Mouse (Mus musculus): Measurements from ENCODE around the gene 1110017D15Rik. TPM values are rescaled to one million over a fixed set of nuclear protein-coding genes. Genes with fewer than 3 reads are reported as not detected.

The 1110017D15Rik gene
- total and polyA plus RNA-seq, 3 experiments = 3.2 TPM; not detected in 2

GRCm38 (mm10) chr4:41554994-41555663 lies 38.0 kb upstream of the 1110017D15Rik start:
- WGBS = 36% methylated on average over 14 of the region's 14 CpGs
- Histone ChIP-seq H3K27ac (peak overlapping the region; percentile 86), H3K9ac (ENCODE audit: low read depth, low read length) (no peak overlapping the region; the same call in 1 of the 2 replicates), H3K36me3 (ENCODE audit: control insufficient read depth, insufficient read depth, low read length) (peaks cover 9% of the 10 kb centered on the region), H3K27me3 (ENCODE audit: control insufficient read depth, insufficient read depth, low read length) (no peaks in the 10 kb centered on the region), H3K4me1 (ENCODE audit: control insufficient read depth, insufficient read depth, low read length) (peaks cover 17% of the 10 kb centered on the region), H3K4me3 (no peak overlapping the region; the same call in 1 of the 2 replicates), H3K79me2 (replicated peaks; ENCODE audit: control insufficient read depth, insufficient read depth, low read length) (no peaks in the 10 kb centered on the region)
- TF ChIP-seq POLR2A (IDR thresholded peaks at IDR 0.05; ENCODE audit: insufficient read depth, low read depth, low read length) (no peak), CTCF (IDR thresholded peaks at IDR 0.05) (peak; percentile 23; the same call in 1 of the 2 replicates)
- intact Hi-C loops (cut with DNase I) = loop anchor here (5.0 kb wide), 1 partner anchor 88 kb away; the partner anchor contains the start of gene Nudt2
- peak; percentile 83 to 86 for DNase-seq

GRCm38 (mm10) chr4:41553116-41553515 lies 36.0 kb upstream of the 1110017D15Rik start:
- no peak for DNase-seq
- Histone ChIP-seq H3K9ac (ENCODE audit: low read depth, low read length) (no peak overlapping the region), H3K4me1 (ENCODE audit: control insufficient read depth, insufficient read depth, low read length) (peaks cover 18% of the 10 kb centered on the region), H3K36me3 (ENCODE audit: control insufficient read depth, insufficient read depth, low read length) (peaks cover 9% of the 10 kb centered on the region), H3K79me2 (replicated peaks; ENCODE audit: control insufficient read depth, insufficient read depth, low read length) (no peaks in the 10 kb centered on the region), H3K27ac (no peak overlapping the region), H3K27me3 (ENCODE audit: control insufficient read depth, insufficient read depth, low read length) (no peaks in the 10 kb centered on the region), H3K4me3 (no peak overlapping the region)
- intact Hi-C loops (cut with DNase I) = loop anchor here (2.0 to 5.0 kb wide), 2 partner anchors 86 to 156 kb away; partner anchors contain the start of gene Nudt2
- TF ChIP-seq CTCF (IDR thresholded peaks at IDR 0.05) = no peak
- TF ChIP-seq POLR2A (IDR thresholded peaks at IDR 0.05; ENCODE audit: insufficient read depth, low read depth, low read length) = no peak
- TF ChIP-seq EP300 (IDR thresholded peaks at IDR 0.05; ENCODE audit: insufficient read depth, low read depth, low read length) = no peak
- 82% methylated on average over 11 of the region's 11 CpGs for WGBS

- WGBS = 38% methylated on average over 6 of the region's 6 CpGs
- peak; percentile 78 to 81 for DNase-seq
- Histone ChIP-seq H3K27me3 (ENCODE audit: control insufficient read depth, insufficient read depth, low read length) (no peaks in the 10 kb centered on the region), H3K4me3 (no peak overlapping the region), H3K9ac (ENCODE audit: low read depth, low read length) (no peak overlapping the region), H3K79me2 (replicated peaks; ENCODE audit: control insufficient read depth, insufficient read depth, low read length) (no peaks in the 10 kb centered on the region), H3K36me3 (ENCODE audit: control insufficient read depth, insufficient read depth, low read length) (peaks cover 9% of the 10 kb centered on the region), H3K27ac (no peak overlapping the region), H3K4me1 (ENCODE audit: control insufficient read depth, insufficient read depth, low read length) (peaks cover 18% of the 10 kb centered on the region)
- TF ChIP-seq POLR2A (IDR thresholded peaks at IDR 0.05; ENCODE audit: insufficient read depth, low read depth, low read length) (no peak), EP300 (IDR thresholded peaks at IDR 0.05; ENCODE audit: insufficient read depth, low read depth, low read length) (peak; percentile 74; the same call in 1 of the 2 replicates), CTCF (IDR thresholded peaks at IDR 0.05) (peak; percentile 93)
- intact Hi-C loops (cut with DNase I) = loop anchor here (1.0 to 5.0 kb wide), 4 partner anchors 62 to 156 kb away; partner anchors contain the start of gene Nudt2
Observed at GRCm38 (mm10) chr4:41552529-41552928, 35.4 kb upstream of the 1110017D15Rik start.

GRCm38 (mm10) chr4:41547086-41547485 lies 30.0 kb upstream of the 1110017D15Rik start:
- H3K4me1 ChIP-seq (ENCODE audit: control insufficient read depth, insufficient read depth, low read length) = peaks cover 2% of the 10 kb centered on the region; the same call in 1 of the 2 replicates
- no peaks in the 10 kb centered on the region for H3K36me3 ChIP-seq (ENCODE audit: control insufficient read depth, insufficient read depth, low read length)
- intact Hi-C loops (cut with DNase I) = no loop called here
- H3K4me3 ChIP-seq = no peak overlapping the region
- peak in 1 of 2 experiments; percentile 19 for DNase-seq
- 56% methylated on average over 1 of the region's 1 CpGs for WGBS
- TF ChIP-seq POLR2A (IDR thresholded peaks at IDR 0.05; ENCODE audit: insufficient read depth, low read depth, low read length) (no peak), CTCF (IDR thresholded peaks at IDR 0.05) (peak; percentile 35)
- H3K79me2 ChIP-seq (replicated peaks; ENCODE audit: control insufficient read depth, insufficient read depth, low read length) = no peaks in the 10 kb centered on the region
- no peak overlapping the region for H3K9ac ChIP-seq (ENCODE audit: low read depth, low read length)
- H3K27ac ChIP-seq = no peak overlapping the region
- no peaks in the 10 kb centered on the region for H3K27me3 ChIP-seq (ENCODE audit: control insufficient read depth, insufficient read depth, low read length)

- TF ChIP-seq POLR2A (IDR thresholded peaks at IDR 0.05; ENCODE audit: insufficient read depth, low read depth, low read length) (no peak), EP300 (IDR thresholded peaks at IDR 0.05; ENCODE audit: insufficient read depth, low read depth, low read length) (no peak), CTCF (IDR thresholded peaks at IDR 0.05) (no peak)
- intact Hi-C loops (cut with DNase I) = no loop called here
- H3K9ac ChIP-seq (ENCODE audit: low read depth, low read length) = no peak overlapping the region
- DNase-seq = no peak
- H3K27ac ChIP-seq = no peak overlapping the region
- H3K79me2 ChIP-seq (replicated peaks; ENCODE audit: control insufficient read depth, insufficient read depth, low read length) = no peaks in the 10 kb centered on the region
- no peaks in the 10 kb centered on the region for H3K36me3 ChIP-seq (ENCODE audit: control insufficient read depth, insufficient read depth, low read length)
- no peak overlapping the region for H3K4me3 ChIP-seq
- WGBS = 25% methylated on average over 8 of the region's 8 CpGs
- H3K4me1 ChIP-seq (ENCODE audit: control insufficient read depth, insufficient read depth, low read length) = peaks cover 2% of the 10 kb centered on the region; the same call in 1 of the 2 replicates
- H3K27me3 ChIP-seq (ENCODE audit: control insufficient read depth, insufficient read depth, low read length) = no peaks in the 10 kb centered on the region
Observed at GRCm38 (mm10) chr4:41545985-41546384, 28.9 kb upstream of the 1110017D15Rik start.

GRCm38 (mm10) chr4:41542136-41542535 lies 25.0 kb upstream of the 1110017D15Rik start:
- 0 out of 2 replicates have a peak, but pooled peaks cover 2% of the 10 kb centered on the region for H3K79me2 ChIP-seq (replicated peaks; ENCODE audit: control insufficient read depth, insufficient read depth, low read length)
- no peak for TF ChIP-seq POLR2A (IDR thresholded peaks at IDR 0.05; ENCODE audit: insufficient read depth, low read depth, low read length)
- no peak for TF ChIP-seq CTCF (IDR thresholded peaks at IDR 0.05)
- no peak for TF ChIP-seq EP300 (IDR thresholded peaks at IDR 0.05; ENCODE audit: insufficient read depth, low read depth, low read length)
- intact Hi-C loops (cut with DNase I) = no loop called here
- no peak for DNase-seq
- no peak overlapping the region for H3K9ac ChIP-seq (ENCODE audit: low read depth, low read length)
- no peaks in the 10 kb centered on the region for H3K27me3 ChIP-seq (ENCODE audit: control insufficient read depth, insufficient read depth, low read length)
- no peak overlapping the region for H3K27ac ChIP-seq
- WGBS = 71% methylated on average over 8 of the region's 8 CpGs
- H3K36me3 ChIP-seq (ENCODE audit: control insufficient read depth, insufficient read depth, low read length) = no peaks in the 10 kb centered on the region
- no peak overlapping the region for H3K4me3 ChIP-seq
- no peaks in the 10 kb centered on the region for H3K4me1 ChIP-seq (ENCODE audit: control insufficient read depth, insufficient read depth, low read length)
